Mouse (Mus musculus) liver, embryonic 11.5 days (tissue): ENCODE data around the gene Adig. TPM values are rescaled to one million over a fixed set of nuclear protein-coding genes. Genes with fewer than 3 reads are reported as not detected.
A peak's percentile ranks its signal among the peaks of the same experiment; 100 is the strongest.

Experiments
- ATAC-seq: fragments of 200-750 bp; cut with Nextera tagmentation; replicated peaks from 2 replicates; pipeline ENCODE4 v1.8.0; 2017; ENCODE audit warnings: moderate number of reproducible peaks, mild to moderate bottlenecking, moderate TSS enrichment, moderate library complexity; ENCODE audit not compliant: low FRiP score
- DNase-seq: peaks from one replicate; pipeline ENCODE4 v3.0.0-alpha.2; 2017; ENCODE audit warnings: low spot score
- H3K27ac ChIP-seq: fragments of 300-500 bp; sonication (generic); 2 replicates; pipeline ENCODE4 v1.5.1; 2014; ENCODE audit warnings: mild to moderate bottlenecking, low read depth, low read length, control low read depth
- H3K27me3 ChIP-seq: fragments of 300-500 bp; sonication (generic); replicated peaks from 2 replicates; pipeline ENCODE4 v1.6.1; 2014; ENCODE audit warnings: low read length, mixed read lengths; ENCODE audit not compliant: control insufficient read depth, insufficient read depth
- H3K36me3 ChIP-seq: fragments of 300-500 bp; sonication (generic); 2 replicates; pipeline ENCODE4 v1.6.1; 2014; ENCODE audit warnings: mild to moderate bottlenecking, low read length, moderate library complexity, mixed read lengths; ENCODE audit not compliant: control insufficient read depth, insufficient read depth
- H3K4me1 ChIP-seq: fragments of 300-500 bp; sonication (generic); replicated peaks from 2 replicates; pipeline ENCODE4 v1.6.1; 2014; ENCODE audit warnings: low read length, mixed read lengths; ENCODE audit not compliant: control insufficient read depth, insufficient read depth
- H3K4me2 ChIP-seq: fragments of 300-500 bp; sonication (generic); 2 replicates; pipeline ENCODE4 v1.6.1; 2014; ENCODE audit warnings: mild to moderate bottlenecking, control low read depth, moderate library complexity
- H3K4me3 ChIP-seq: fragments of 300-500 bp; sonication (generic); 2 replicates; pipeline ENCODE4 v1.5.1; 2014; ENCODE audit warnings: low read depth, low read length, control low read depth
- H3K9ac ChIP-seq: fragments of 300-500 bp; sonication (generic); 2 replicates; pipeline ENCODE4 v1.6.1; 2014; ENCODE audit warnings: low read depth, low read length, control low read depth
- H3K9me3 ChIP-seq: fragments of 300-500 bp; sonication (generic); 2 replicates; pipeline ENCODE4 v1.6.1; 2016; ENCODE audit warnings: low read length, inconsistent platforms, mixed read lengths; ENCODE audit not compliant: control insufficient read depth
- WGBS: fragments of 180-500 bp; shearing (Covaris S2); extraction: QIAGEN DNeasy Blood & Tissue Kit; methylation state at CpG from one replicate; pipeline ENCODE4 v1.1.7; 2014; 5-methylcytosine and 5-hydroxymethylcytosine counted together
- polyA plus RNA-seq: library from polyadenylated mRNA; unstranded; fragments of >200 nt; fragmentation: Nextera tagmentation; extraction: Ambion mirVana; gene quantifications from 2 replicates; pipeline ENCODE4 v1.2.1, GENCODE M21; 2014

Adig gene
- polyA plus RNA-seq, 1 experiment from 2014 or later = not detected

GRCm38 (mm10) chr2:158524129-158524860 is 21.9 kb downstream of the Adig start:
- no peaks in the 10 kb centered on the region for H3K27me3 ChIP-seq
- H3K4me3 ChIP-seq = no peak overlapping the region
- no peaks in the 10 kb centered on the region for H3K4me1 ChIP-seq
- H3K27ac ChIP-seq = no peak overlapping the region
- WGBS = 81% methylated on average over 16 of the region's 16 CpGs
- H3K9ac ChIP-seq = no peak overlapping the region
- DNase-seq = no peak
- ATAC-seq = no peak
- H3K9me3 ChIP-seq = no peaks in the 10 kb centered on the region
- H3K36me3 ChIP-seq = no peaks in the 10 kb centered on the region
- no peak overlapping the region for H3K4me2 ChIP-seq

DNA sequence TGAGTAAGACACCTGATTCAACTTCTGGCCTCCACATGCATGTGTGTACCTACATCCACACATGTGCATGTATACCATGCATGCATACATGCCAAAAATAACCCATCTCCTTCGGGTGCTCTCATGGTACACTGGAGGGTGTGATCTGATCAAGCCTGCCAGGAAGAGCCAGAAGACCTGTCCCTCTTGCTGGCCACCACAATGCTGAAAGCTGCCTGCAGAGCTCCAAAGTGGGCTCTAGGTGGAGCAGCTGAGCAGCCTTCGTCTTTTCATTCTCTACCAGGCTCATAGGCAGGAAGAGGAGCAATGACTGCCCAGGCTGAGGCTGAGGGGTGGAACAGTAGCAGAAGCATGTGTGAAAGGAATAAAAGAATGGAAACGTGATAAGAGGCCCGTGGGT is 31.7 kb downstream of the Adig start:
- DNase-seq (no peak), ATAC-seq (0 out of 2 replicates have a peak, but pooled peaks have one; percentile 51)
- H3K9me3 ChIP-seq = no peaks in the 10 kb centered on the region
- WGBS = 5% methylated on average over 4 of the region's 4 CpGs
- no peaks in the 10 kb centered on the region for H3K36me3 ChIP-seq
- H3K27ac ChIP-seq = no peak overlapping the region
- no peaks in the 10 kb centered on the region for H3K27me3 ChIP-seq
- no peak overlapping the region for H3K4me2 ChIP-seq
- no peak overlapping the region for H3K4me3 ChIP-seq
- H3K9ac ChIP-seq = no peak overlapping the region
- H3K4me1 ChIP-seq = no peaks in the 10 kb centered on the region

GRCm38 (mm10) chr2:158534559-158534958 is 32.1 kb downstream of the Adig start:
- Histone ChIP-seq H3K9ac (no peak overlapping the region), H3K9me3 (no peaks in the 10 kb centered on the region), H3K4me1 (no peaks in the 10 kb centered on the region), H3K36me3 (no peaks in the 10 kb centered on the region), H3K4me2 (no peak overlapping the region), H3K27me3 (no peaks in the 10 kb centered on the region), H3K27ac (no peak overlapping the region), H3K4me3 (no peak overlapping the region)
- DNase-seq (no peak), ATAC-seq (no peak)
- WGBS = 66% methylated on average over 8 of the region's 8 CpGs

DNA sequence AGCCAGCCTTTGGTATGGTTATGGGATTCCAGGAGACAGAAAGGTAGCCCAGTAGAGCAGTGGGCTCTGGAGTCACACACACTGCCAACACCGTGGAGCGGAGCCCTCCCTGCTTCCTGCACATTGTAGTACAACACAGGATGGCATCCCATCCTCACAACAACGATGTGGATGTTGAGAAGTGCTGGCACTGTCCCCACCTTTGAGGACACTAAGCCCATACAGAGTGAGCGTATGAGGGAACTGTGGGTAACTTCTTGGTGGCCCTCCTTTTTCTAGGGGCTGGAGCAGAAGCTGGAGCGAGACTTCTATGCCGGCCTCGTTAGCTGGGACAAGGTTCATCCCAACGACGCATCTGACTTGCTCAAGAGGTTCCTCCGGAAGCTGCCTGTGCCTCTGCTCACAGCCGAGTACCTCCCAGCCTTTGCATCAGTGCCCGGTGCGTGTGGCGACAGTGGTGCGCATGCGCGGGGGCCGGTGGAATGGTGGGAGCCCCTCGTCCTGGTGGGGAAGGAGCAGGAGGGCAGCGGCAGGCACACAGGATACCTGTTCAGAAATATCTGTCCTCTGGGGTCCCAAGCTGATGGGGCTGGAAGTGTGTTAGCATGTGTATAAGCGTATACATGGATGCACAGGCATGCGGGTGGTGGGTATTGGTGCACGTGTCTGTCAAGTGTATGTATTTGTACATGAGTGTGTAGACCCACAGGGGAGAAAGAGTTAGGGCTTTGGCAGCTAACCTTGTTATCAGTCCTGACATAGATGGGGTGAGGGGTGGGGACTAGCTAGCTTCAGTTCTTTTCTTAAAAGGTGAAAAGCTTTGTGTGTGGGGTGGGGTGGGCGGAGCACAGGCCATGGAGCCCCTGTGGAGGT is 37.3 kb downstream of the Adig start:
- WGBS = 46% methylated on average over 24 of the region's 24 CpGs
- H3K4me2 ChIP-seq = peak overlapping the region; percentile 30; the same call in 1 of the 2 replicates

DNA sequence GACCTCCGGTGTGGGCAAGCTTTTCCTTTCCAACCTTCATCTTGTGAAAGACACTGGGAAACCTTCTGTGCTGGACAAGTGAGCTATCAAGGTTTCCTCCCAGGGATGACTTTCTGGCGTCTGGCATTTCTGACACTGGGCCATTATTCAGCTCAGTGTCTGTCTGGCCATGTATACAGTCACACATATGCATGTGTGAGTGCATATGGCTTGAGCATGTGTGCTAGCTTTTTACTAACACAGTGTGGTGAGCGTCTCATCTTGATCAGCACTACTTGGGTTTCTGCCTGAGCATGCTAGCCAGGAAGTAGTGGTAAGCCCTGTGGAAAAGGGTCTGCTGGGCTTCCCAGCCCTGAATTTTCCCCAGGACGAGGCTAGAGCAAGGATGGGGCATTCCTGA is 38.9 kb downstream of the Adig start:
- no peak overlapping the region for H3K9ac ChIP-seq
- peaks cover 5% of the 10 kb centered on the region; the same call in 1 of the 2 replicates for H3K27me3 ChIP-seq
- no peaks in the 10 kb centered on the region for H3K4me1 ChIP-seq
- no peak for DNase-seq
- no peak overlapping the region for H3K27ac ChIP-seq
- no peaks in the 10 kb centered on the region for H3K36me3 ChIP-seq
- no peaks in the 10 kb centered on the region for H3K9me3 ChIP-seq
- no peak overlapping the region for H3K4me3 ChIP-seq
- WGBS = 44% methylated on average over 4 of the region's 4 CpGs
- H3K4me2 ChIP-seq = no peak overlapping the region
- ATAC-seq = no peak

More for the DNA sequence above, 37.3 kb downstream of the Adig start:
- no peak overlapping the region for H3K9ac ChIP-seq
- H3K27ac ChIP-seq = no peak overlapping the region
- no peak overlapping the region for H3K4me3 ChIP-seq
- no peaks in the 10 kb centered on the region for H3K36me3 ChIP-seq
- peaks cover 5% of the 10 kb centered on the region; the same call in 1 of the 2 replicates for H3K27me3 ChIP-seq
- no peaks in the 10 kb centered on the region for H3K9me3 ChIP-seq
- ATAC-seq (no peak), DNase-seq (no peak)
- H3K4me1 ChIP-seq = no peaks in the 10 kb centered on the region

GRCm38 (mm10) chr2:158545266-158545665 is 42.9 kb downstream of the Adig start:
- Histone ChIP-seq H3K4me1 (no peaks in the 10 kb centered on the region), H3K4me2 (no peak overlapping the region), H3K9me3 (no peaks in the 10 kb centered on the region), H3K9ac (no peak overlapping the region), H3K4me3 (no peak overlapping the region), H3K27ac (no peak overlapping the region), H3K36me3 (no peaks in the 10 kb centered on the region), H3K27me3 (peaks cover 8% of the 10 kb centered on the region)
- WGBS = 64% methylated on average over 2 of the region's 2 CpGs
- ATAC-seq (no peak), DNase-seq (no peak)

DNA sequence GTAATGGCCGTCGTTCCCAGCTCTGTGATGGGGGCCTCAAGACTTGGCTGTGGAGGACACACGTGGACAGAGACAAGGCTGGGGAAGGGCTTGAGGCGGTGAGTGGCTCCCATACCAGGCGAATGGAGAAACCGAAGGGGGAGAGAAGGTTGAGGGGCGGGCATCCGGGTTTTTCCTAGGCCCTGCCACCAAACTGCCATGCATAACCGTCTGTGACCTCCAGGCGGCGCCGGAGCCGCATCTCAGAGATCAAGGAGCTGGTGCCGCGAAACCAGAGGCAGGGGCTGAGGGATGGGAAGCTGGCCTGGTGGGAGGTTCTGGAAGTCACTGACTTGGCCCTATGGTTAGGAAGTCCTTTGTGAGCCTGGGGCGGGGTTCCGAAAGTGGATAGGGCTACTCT is 44.3 kb downstream of the Adig start:
- 5% methylated on average over 17 of the region's 17 CpGs for WGBS
- no peak for ATAC-seq
- H3K9me3 ChIP-seq = no peaks in the 10 kb centered on the region
- no peaks in the 10 kb centered on the region for H3K36me3 ChIP-seq
- no peak overlapping the region for H3K9ac ChIP-seq
- no peak overlapping the region for H3K27ac ChIP-seq
- no peaks in the 10 kb centered on the region for H3K4me1 ChIP-seq
- H3K4me2 ChIP-seq = no peak overlapping the region
- no peak overlapping the region for H3K4me3 ChIP-seq
- H3K27me3 ChIP-seq = peaks cover 8% of the 10 kb centered on the region
- DNase-seq = peak; percentile 62

DNA sequence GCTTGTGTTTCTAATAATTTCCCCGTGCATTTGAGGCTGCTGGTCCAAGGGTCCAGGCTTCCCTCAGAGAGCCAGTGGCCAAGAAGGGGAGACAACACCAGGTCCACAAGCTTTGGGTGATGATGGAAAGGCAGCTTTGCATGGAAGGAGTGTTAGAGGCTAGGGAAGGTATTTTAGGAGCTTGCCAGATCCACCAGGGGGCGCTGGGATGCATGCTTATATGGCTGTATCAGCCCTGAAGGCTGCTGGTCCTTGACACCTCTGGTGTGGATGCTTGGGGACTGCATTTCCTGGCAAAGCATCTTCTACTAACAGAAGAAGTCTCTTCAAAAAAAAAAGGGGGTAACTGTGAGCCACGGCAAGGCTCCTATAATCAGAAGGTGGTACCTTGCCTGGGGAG is 47.7 kb downstream of the Adig start:
- Histone ChIP-seq H3K27ac (no peak overlapping the region), H3K27me3 (peaks cover 26% of the 10 kb centered on the region), H3K4me2 (no peak overlapping the region), H3K36me3 (no peaks in the 10 kb centered on the region), H3K4me3 (no peak overlapping the region), H3K9ac (no peak overlapping the region), H3K4me1 (no peaks in the 10 kb centered on the region), H3K9me3 (no peaks in the 10 kb centered on the region)
- DNase-seq (peak; percentile 70), ATAC-seq (no peak)
- 5% methylated on average over 3 of the region's 3 CpGs for WGBS
